Mouse (Mus musculus) right cerebral cortex, postnatal 14 days (tissue): ENCODE data around the gene Pigk.
A peak's percentile ranks its signal among the peaks of the same experiment; 100 is the strongest.
"Not testable (repeated sequence)": the region's sequence is repeated elsewhere in the genome, so short reads cannot be mapped to it uniquely, and the experiment has no call there.

ENCODE experiments used
- DNase-seq: peaks from one replicate; pipeline ENCODE4 v3.0.0; 2022

Gene Pigk

GRCm38 (mm10) chr3:152713991-152714902, at the start of gene Pigk:
Pigk (plus strand) TSS chr3:152714100.
- peak; percentile 88 for DNase-seq

DNA sequence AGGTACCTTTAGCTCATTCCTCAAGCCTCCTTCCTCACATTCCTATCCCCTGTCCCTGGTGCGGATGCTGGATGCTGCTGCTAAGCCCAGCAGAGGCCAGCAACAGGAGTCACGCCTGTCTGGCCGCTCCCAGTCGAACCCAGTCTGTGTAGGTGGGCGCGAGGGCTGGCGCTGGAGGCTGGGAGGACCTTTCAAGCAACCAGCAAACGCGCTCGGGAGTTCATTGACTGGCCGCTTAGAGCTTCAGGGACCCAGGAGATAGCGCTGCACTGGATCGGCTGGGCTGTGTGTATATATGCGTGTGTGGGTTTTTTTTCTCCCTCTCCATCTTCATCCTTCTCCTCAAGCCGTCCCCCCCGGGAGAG, 46.9 kb upstream of the Pigk start:
- peak; percentile 26 for DNase-seq

DNA sequence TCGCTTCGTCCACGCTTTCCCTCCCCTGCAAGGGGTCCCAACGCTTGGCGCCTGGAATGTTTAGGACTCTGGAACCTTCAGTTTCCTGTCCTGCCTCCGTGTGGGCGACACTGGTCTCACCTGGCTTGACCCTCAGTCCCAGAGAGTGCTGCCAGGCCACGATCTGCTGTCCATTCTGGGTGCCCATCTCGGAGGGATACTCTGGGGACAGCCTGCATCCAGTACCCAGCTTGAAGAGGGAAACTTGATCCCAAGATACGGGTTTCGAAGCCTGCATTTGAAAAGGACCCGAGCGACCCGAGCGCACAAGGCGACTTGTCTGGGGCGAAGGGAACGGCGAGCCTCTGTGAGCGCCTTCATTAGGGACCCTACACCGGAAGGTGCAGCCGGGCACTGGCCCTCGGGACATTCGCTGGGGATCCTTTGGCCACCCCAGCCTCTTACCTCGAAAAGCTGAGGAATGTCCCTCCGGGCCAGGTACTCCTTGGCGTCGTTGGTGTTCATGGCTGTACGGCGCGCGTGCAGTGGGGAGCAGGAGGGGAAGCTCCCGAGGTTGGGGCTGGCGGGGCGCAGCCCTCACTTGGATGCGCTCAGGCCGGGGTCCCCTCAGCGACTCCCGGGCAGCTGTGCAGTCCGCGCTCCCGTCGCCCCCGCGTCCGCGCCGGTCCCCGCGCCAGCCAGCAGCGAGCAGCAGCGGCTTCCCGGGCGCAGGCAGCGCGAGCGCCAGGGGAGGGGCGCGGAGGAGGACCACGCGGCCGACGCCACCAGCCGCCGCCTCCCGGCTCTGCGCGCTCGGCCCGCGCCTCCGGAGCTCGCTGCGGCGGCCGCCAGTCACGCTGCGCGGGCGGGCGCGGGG, 46.3 kb upstream of the Pigk start:
- DNase-seq = peak; percentile 59

DNA sequence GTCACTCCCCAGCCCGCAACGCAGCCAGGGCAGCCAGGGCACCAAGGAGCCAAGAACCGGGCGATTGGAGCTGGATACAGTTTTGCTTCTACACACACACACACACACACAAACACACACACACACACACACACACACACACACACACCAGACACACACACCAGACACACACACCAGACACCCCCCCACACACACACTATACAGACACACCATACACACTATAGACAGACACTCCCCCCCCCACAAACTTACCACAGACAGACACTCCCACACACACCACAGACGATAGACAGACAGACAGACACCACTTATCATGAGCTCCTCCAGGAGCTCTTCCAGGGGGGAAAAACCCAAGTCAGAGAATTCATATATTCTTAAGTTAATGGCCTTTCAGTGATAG, 45.7 kb upstream of the Pigk start, which contains the start of gene Ak5:
TSS of gene Ak5 (minus strand) at position 122 of the 400 bp plus-strand sequence.
- DNase-seq = no peak

DNA sequence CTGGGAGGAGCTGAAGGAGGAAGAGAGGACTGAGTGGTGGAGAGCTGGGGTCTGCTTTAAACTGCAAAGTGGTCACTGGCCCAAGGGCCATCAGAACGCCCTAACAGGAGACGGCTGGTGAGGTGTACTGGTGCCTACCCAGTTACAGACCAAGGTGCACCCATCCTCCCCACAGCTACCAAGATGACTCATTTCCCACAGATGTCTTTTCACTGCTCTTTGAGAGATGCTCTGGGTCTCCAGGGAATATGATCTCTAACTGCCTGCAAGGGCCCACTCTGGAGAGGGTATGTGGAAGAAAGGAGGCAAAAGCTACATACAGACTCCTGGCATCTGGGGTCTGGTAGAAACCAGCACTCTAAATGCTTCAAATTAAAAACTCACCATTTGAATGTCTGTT, 45.1 kb upstream of the Pigk start:
- no peak for DNase-seq

- no peak for DNase-seq
Measured at GRCm38 (mm10) chr3:152669783-152670182, 44.1 kb upstream of the Pigk start.

GRCm38 (mm10) chr3:152674663-152675062, 39.2 kb upstream of the Pigk start:
- no peak for DNase-seq

DNA sequence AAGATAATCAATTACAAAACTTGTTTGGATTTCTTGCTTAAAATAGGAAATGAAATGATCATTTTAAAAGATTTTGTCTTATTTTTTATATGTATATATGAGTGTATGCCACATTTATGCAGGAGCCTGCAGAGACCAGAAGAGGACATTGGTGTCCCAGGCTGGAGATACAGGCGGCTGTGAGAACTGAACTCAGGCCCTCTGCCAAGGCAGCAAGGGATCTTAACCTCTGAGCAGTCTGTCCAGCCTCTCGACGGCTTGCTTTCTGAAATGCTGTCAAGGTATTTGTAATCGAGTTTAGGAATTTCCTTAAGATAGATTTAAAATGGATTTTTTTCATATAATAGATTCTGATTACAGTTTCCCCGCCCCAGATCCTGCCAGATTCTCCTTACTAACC, 25.4 kb upstream of the Pigk start:
- DNase-seq = no peak

GRCm38 (mm10) chr3:152689105-152689504, 24.8 kb upstream of the Pigk start:
- no peak for DNase-seq

- DNase-seq = no peak
Measured at GRCm38 (mm10) chr3:152694950-152695349, 18.9 kb upstream of the Pigk start.

GRCm38 (mm10) chr3:152698017-152698416, 15.9 kb upstream of the Pigk start:
- no peak for DNase-seq

- no peak for DNase-seq
Measured at GRCm38 (mm10) chr3:152699261-152699660, 14.6 kb upstream of the Pigk start.

DNA sequence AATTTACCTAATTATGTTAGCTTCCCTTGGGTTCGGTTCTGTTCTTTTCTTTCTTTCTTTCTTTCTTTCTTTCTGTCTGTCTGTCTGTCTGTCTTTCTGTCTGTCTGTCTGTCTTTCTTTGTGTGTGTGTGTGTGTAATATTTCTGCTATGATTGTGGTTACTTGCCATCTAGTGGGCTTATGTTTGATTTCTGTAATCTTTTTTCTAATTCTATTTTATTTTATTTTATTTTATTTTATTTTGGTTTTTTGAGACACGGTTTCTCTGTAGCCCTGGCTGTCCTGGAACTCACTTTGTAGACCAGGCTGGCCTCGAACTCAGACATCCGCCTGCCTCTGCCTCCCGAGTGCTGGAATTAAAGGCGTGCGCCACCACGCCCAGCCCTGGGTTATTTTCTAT, 12.4 kb upstream of the Pigk start:
- not testable (repeated sequence) for DNase-seq

GRCm38 (mm10) chr3:152702274-152702843, 11.5 kb upstream of the Pigk start:
- no peak for DNase-seq

GRCm38 (mm10) chr3:152705826-152706225, 8.1 kb upstream of the Pigk start:
- no peak for DNase-seq

GRCm38 (mm10) chr3:152706901-152707300, 7.0 kb upstream of the Pigk start:
- DNase-seq = no peak

GRCm38 (mm10) chr3:152707321-152707823, 6.5 kb upstream of the Pigk start:
- no peak for DNase-seq

DNA sequence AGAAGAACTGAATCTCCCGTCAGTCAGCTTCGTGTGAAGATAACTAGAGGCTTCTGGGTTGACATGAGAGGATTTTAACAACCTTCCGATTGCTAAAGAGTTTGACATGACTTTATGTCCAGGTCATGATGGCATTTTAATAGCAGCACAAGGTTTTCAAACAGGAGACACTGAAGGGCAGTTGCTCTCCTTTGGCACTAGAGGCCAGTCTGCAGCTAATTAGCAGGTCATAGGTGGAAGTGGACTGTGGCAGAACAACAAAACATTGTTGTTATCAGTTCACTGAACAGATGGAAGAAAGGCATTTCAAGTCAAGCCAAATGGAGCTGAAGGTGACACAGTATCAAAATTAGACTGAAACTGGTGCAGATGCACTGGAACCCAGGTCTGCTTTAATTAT, 4.0 kb upstream of the Pigk start:
- DNase-seq = no peak

GRCm38 (mm10) chr3:152712957-152713356, 943 bp upstream of the Pigk start:
- no peak for DNase-seq

- no peak for DNase-seq
Measured at GRCm38 (mm10) chr3:152721301-152721700, 7.4 kb downstream of the Pigk start.

GRCm38 (mm10) chr3:152722836-152723235, 8.9 kb downstream of the Pigk start:
- peak; percentile 32 for DNase-seq

DNA sequence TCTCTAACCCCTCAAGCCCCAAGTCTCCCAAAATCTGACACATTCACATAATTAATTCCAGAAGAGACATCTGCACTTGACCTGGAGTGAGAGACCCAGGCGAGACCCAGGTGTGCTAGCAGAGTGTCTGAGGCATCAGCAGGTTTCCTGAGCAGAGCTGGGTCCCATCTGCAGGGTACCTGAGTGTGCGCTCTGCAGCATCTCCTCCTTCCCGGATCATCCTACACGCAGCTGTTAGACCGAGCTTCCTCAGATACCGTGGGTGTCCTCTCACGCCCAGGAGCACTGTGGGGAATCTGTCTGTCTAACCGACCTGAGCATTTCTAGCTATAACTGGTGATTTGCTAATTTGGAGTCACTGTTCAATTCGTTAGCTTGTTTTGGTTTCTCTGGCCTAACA, 10.5 kb downstream of the Pigk start:
- DNase-seq = no peak

GRCm38 (mm10) chr3:152728238-152728637, 14.3 kb downstream of the Pigk start:
- no peak for DNase-seq
